Mouse (Mus musculus): ENCODE measurements around the gene Eif2ak4. TPM values are rescaled to one million over a fixed set of nuclear protein-coding genes. Genes with fewer than 3 reads are reported as not detected.

The Eif2ak4 gene
- polyA plus RNA-seq, 1 experiment from 2014 or later = 10.4 TPM

- Histone ChIP-seq H3K36me3 (no peaks in the 10 kb centered on the region), H3K9me3 (no peaks in the 10 kb centered on the region), H3K4me1 (peaks cover 17% of the 10 kb centered on the region), H3K4me3 (replicated peaks) (no peak overlapping the region), H3K4me2 (no peak overlapping the region), H3K27ac (no peak overlapping the region), H3K27me3 (replicated peaks) (peaks cover 11% of the 10 kb centered on the region; the same call in 1 of the 2 replicates), H3K9ac (no peak overlapping the region)
- 67% methylated on average over 1 of the region's 1 CpGs for WGBS
- ATAC-seq (ENCODE audit: insufficient read depth, low FRiP score, low read depth) = no peak
Observed at GRCm38 (mm10) chr2:118375522-118375921, 12.9 kb upstream of the Eif2ak4 start.

DNA sequence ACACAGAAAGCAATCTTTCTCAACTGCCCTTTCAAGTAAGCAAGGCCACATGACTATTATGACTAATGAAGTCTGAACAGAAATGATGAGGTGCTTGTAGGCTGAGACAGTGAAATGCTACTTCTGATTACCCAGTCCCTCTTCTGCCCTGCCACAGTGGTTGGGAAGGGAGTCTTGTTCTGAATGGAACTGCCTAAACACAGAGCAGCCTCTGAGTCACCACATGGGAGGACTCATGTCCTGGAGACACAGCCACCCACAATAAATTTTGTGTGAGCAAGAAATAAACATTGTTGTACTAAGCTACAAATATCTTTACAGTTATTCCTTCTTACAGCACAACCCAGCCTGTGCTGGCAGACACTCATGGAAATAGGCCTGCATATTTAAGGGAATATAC lies 12.5 kb upstream of the Eif2ak4 start:
- H3K4me1 ChIP-seq = peaks cover 17% of the 10 kb centered on the region
- H3K9me3 ChIP-seq = no peaks in the 10 kb centered on the region
- H3K4me2 ChIP-seq = no peak overlapping the region
- no peaks in the 10 kb centered on the region for H3K36me3 ChIP-seq
- H3K4me3 ChIP-seq (replicated peaks) = no peak overlapping the region
- no peak overlapping the region for H3K9ac ChIP-seq
- H3K27me3 ChIP-seq (replicated peaks) = peaks cover 11% of the 10 kb centered on the region; the same call in 1 of the 2 replicates
- no peak overlapping the region for H3K27ac ChIP-seq
- no peak for ATAC-seq (ENCODE audit: insufficient read depth, low FRiP score, low read depth)

- Histone ChIP-seq H3K4me1 (no peaks in the 10 kb centered on the region), H3K36me3 (no peaks in the 10 kb centered on the region), H3K4me2 (no peak overlapping the region), H3K9ac (no peak overlapping the region), H3K27ac (no peak overlapping the region), H3K27me3 (replicated peaks) (no peaks in the 10 kb centered on the region), H3K4me3 (replicated peaks) (no peak overlapping the region), H3K9me3 (no peaks in the 10 kb centered on the region)
- ATAC-seq (ENCODE audit: insufficient read depth, low FRiP score, low read depth) = no peak
- WGBS = 78% methylated on average over 1 of the region's 1 CpGs
Observed at GRCm38 (mm10) chr2:118379756-118380155, 8.7 kb upstream of the Eif2ak4 start.

GRCm38 (mm10) chr2:118383387-118383786 lies 5.0 kb upstream of the Eif2ak4 start:
- ATAC-seq (ENCODE audit: insufficient read depth, low FRiP score, low read depth) = no peak
- no peaks in the 10 kb centered on the region for H3K36me3 ChIP-seq
- no peaks in the 10 kb centered on the region for H3K27me3 ChIP-seq (replicated peaks)
- H3K9ac ChIP-seq = no peak overlapping the region
- no peak overlapping the region for H3K27ac ChIP-seq
- H3K9me3 ChIP-seq = no peaks in the 10 kb centered on the region
- H3K4me1 ChIP-seq = peaks cover 3% of the 10 kb centered on the region; the same call in 1 of the 2 replicates
- H3K4me3 ChIP-seq (replicated peaks) = no peak overlapping the region
- H3K4me2 ChIP-seq = no peak overlapping the region
- WGBS = 68% methylated on average over 5 of the region's 5 CpGs

- no peaks in the 10 kb centered on the region for H3K9me3 ChIP-seq
- H3K36me3 ChIP-seq = no peaks in the 10 kb centered on the region
- peak overlapping the region; percentile 75 for H3K4me2 ChIP-seq
- H3K4me1 ChIP-seq = peaks cover 7% of the 10 kb centered on the region; the same call in 1 of the 2 replicates
- peak overlapping the region; percentile 93; the same call in 1 of the 2 replicates for H3K27ac ChIP-seq
- H3K27me3 ChIP-seq (replicated peaks) = no peaks in the 10 kb centered on the region
- no peak for ATAC-seq (ENCODE audit: insufficient read depth, low FRiP score, low read depth)
- WGBS = 34% methylated on average over 3 of the region's 3 CpGs
- peak overlapping the region; percentile 86 for H3K4me3 ChIP-seq (replicated peaks)
- peak overlapping the region; percentile 3; the same call in 1 of the 2 replicates for H3K9ac ChIP-seq
Observed at GRCm38 (mm10) chr2:118389569-118389968, 1.2 kb downstream of the Eif2ak4 start.

- H3K27ac ChIP-seq = no peak overlapping the region
- 79% methylated on average over 5 of the region's 5 CpGs for WGBS
- peaks cover 7% of the 10 kb centered on the region; the same call in 1 of the 2 replicates for H3K4me1 ChIP-seq
- H3K27me3 ChIP-seq (replicated peaks) = no peaks in the 10 kb centered on the region
- H3K9ac ChIP-seq = no peak overlapping the region
- no peak overlapping the region for H3K4me3 ChIP-seq (replicated peaks)
- no peaks in the 10 kb centered on the region for H3K36me3 ChIP-seq
- ATAC-seq (ENCODE audit: insufficient read depth, low FRiP score, low read depth) = no peak
- peak overlapping the region; percentile 75; the same call in 1 of the 2 replicates for H3K4me2 ChIP-seq
- H3K9me3 ChIP-seq = no peaks in the 10 kb centered on the region
Observed at GRCm38 (mm10) chr2:118390072-118390471, 1.7 kb downstream of the Eif2ak4 start.

DNA sequence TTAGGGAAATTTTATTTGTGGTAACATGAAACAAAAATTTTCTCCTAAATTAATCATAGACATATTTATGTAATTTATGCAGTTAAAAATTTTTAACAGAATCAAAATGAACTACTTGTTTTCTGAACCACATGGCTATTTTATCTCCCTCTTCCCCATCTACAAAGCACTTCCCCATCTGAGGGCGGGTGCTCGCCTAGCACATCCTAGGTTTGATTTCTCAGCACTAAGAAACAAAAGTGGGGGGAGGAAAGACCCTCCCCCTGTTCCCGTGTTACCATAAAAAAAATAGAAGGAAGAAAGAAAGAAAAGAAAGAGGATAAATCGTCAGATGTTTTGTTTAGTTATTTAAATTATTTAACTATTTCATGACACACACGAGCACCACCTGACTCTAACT lies 2.8 kb downstream of the Eif2ak4 start:
- H3K4me2 ChIP-seq = no peak overlapping the region
- H3K9me3 ChIP-seq = no peaks in the 10 kb centered on the region
- H3K27me3 ChIP-seq (replicated peaks) = no peaks in the 10 kb centered on the region
- peaks cover 7% of the 10 kb centered on the region; the same call in 1 of the 2 replicates for H3K4me1 ChIP-seq
- 74% methylated on average over 5 of the region's 5 CpGs for WGBS
- H3K9ac ChIP-seq = no peak overlapping the region
- no peaks in the 10 kb centered on the region for H3K36me3 ChIP-seq
- H3K4me3 ChIP-seq (replicated peaks) = no peak overlapping the region
- ATAC-seq (ENCODE audit: insufficient read depth, low FRiP score, low read depth) = no peak
- no peak overlapping the region for H3K27ac ChIP-seq

- no peak overlapping the region for H3K27ac ChIP-seq
- H3K36me3 ChIP-seq = no peaks in the 10 kb centered on the region
- H3K9ac ChIP-seq = no peak overlapping the region
- WGBS = 71% methylated on average over 5 of the region's 5 CpGs
- H3K9me3 ChIP-seq = no peaks in the 10 kb centered on the region
- no peak for ATAC-seq (ENCODE audit: insufficient read depth, low FRiP score, low read depth)
- H3K4me2 ChIP-seq = no peak overlapping the region
- no peaks in the 10 kb centered on the region for H3K27me3 ChIP-seq (replicated peaks)
- H3K4me3 ChIP-seq (replicated peaks) = no peak overlapping the region
- no peaks in the 10 kb centered on the region; the same call in 1 of the 2 replicates for H3K4me1 ChIP-seq
Observed at GRCm38 (mm10) chr2:118399751-118400150, 11.3 kb downstream of the Eif2ak4 start.

GRCm38 (mm10) chr2:118401834-118402727 lies 13.7 kb downstream of the Eif2ak4 start:
- no peak overlapping the region for H3K4me2 ChIP-seq
- no peaks in the 10 kb centered on the region for H3K36me3 ChIP-seq
- H3K27ac ChIP-seq = peak overlapping the region; percentile 44; the same call in 1 of the 2 replicates
- H3K27me3 ChIP-seq (replicated peaks) = no peaks in the 10 kb centered on the region
- H3K4me3 ChIP-seq (replicated peaks) = no peak overlapping the region
- H3K9ac ChIP-seq = no peak overlapping the region
- WGBS = 73% methylated on average over 5 of the region's 5 CpGs
- H3K4me1 ChIP-seq = no peaks in the 10 kb centered on the region; the same call in 1 of the 2 replicates
- ATAC-seq (ENCODE audit: insufficient read depth, low FRiP score, low read depth) = peak; percentile 80
- H3K9me3 ChIP-seq = no peaks in the 10 kb centered on the region

DNA sequence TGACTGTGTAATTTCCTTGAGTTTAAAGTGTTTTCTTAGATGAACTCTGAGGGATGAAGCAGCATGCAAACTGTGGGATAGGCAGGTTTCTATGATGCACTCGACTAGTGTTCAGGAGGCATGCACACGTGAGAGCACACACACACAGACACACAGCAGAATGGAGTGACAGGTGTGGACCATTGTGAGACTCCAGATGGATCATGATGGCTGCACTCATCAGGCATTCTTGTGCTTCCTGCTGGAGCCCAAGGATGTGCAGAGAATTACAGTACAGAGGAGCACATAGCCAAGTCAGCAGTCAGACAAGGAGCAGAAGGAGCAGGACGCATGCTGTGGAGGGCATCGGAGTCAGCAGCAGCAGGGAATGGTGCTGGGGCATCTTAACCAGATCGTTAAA lies 15.9 kb downstream of the Eif2ak4 start:
- Histone ChIP-seq H3K9ac (no peak overlapping the region), H3K4me3 (replicated peaks) (no peak overlapping the region), H3K27me3 (replicated peaks) (no peaks in the 10 kb centered on the region), H3K27ac (no peak overlapping the region), H3K36me3 (no peaks in the 10 kb centered on the region), H3K4me1 (no peaks in the 10 kb centered on the region; the same call in 1 of the 2 replicates), H3K4me2 (no peak overlapping the region), H3K9me3 (no peaks in the 10 kb centered on the region)
- ATAC-seq (ENCODE audit: insufficient read depth, low FRiP score, low read depth) = no peak
- 83% methylated on average over 5 of the region's 5 CpGs for WGBS

DNA sequence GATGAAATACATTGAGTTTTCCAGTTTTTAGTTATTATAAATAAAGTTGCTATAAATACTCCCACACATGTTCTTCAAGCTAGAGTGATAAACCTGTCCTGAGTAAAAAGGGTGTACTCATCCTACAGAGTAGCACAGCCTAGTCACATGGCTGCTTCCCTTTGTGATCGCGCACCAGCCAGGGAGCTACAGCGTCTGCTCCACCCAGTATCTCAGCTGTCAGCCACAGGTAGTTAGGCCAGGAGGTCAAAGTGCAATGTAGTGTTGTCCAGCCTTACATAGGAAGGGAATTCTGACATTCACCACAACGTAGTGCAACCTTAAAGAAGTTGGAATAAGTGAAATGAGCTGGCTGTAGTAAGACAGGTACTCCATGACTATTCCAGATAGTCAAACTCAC lies 17.1 kb downstream of the Eif2ak4 start:
- 83% methylated on average over 4 of the region's 4 CpGs for WGBS
- no peak for ATAC-seq (ENCODE audit: insufficient read depth, low FRiP score, low read depth)
- H3K4me1 ChIP-seq = no peaks in the 10 kb centered on the region

GRCm38 (mm10) chr2:118406811-118407210 lies 18.4 kb downstream of the Eif2ak4 start:
- Histone ChIP-seq H3K36me3 (peaks cover 10% of the 10 kb centered on the region), H3K9me3 (no peaks in the 10 kb centered on the region), H3K27ac (no peak overlapping the region), H3K4me1 (no peaks in the 10 kb centered on the region), H3K9ac (no peak overlapping the region), H3K4me3 (replicated peaks) (no peak overlapping the region), H3K27me3 (replicated peaks) (no peaks in the 10 kb centered on the region), H3K4me2 (no peak overlapping the region)
- 76% methylated on average over 2 of the region's 2 CpGs for WGBS
- no peak for ATAC-seq (ENCODE audit: insufficient read depth, low FRiP score, low read depth)

More for the DNA sequence above, 17.1 kb downstream of the Eif2ak4 start:
- Histone ChIP-seq H3K4me3 (replicated peaks) (no peak overlapping the region), H3K27me3 (replicated peaks) (no peaks in the 10 kb centered on the region), H3K9ac (no peak overlapping the region), H3K9me3 (no peaks in the 10 kb centered on the region), H3K4me2 (no peak overlapping the region), H3K36me3 (peaks cover 3% of the 10 kb centered on the region), H3K27ac (no peak overlapping the region)

Data from stomach, embryonic 15.5 days (tissue).